Mouse (Mus musculus) splenic B cell, adult 2 months (primary cell): Measurements from ENCODE around the gene Tex2.
A peak's percentile ranks its signal among the peaks of the same experiment; 100 is the strongest.
"Not testable (repeated sequence)": the region's sequence is repeated elsewhere in the genome, so short reads cannot be mapped to it uniquely, and the experiment has no call there.

Source experiments
- DNase-seq: peaks from one replicate; pipeline ENCODE4 v3.0.0-alpha.2; 2011; ENCODE audit warnings: low read depth, low spot score
- H3K27me3 ChIP-seq: 2 replicates; pipeline ENCODE4 v1.6.1; 2012; ENCODE audit warnings: mild to moderate bottlenecking, low read length, moderate library complexity, mixed read lengths; ENCODE audit not compliant: control insufficient read depth, poor library complexity, insufficient read depth, severe bottlenecking
- H3K36me3 ChIP-seq: 2 replicates; pipeline ENCODE4 v1.6.1; 2012; ENCODE audit warnings: mild to moderate bottlenecking, low read length, moderate library complexity, mixed read lengths; ENCODE audit not compliant: control insufficient read depth, poor library complexity, insufficient read depth, severe bottlenecking

The Tex2 gene

GRCm38 (mm10) chr11:106577624-106578355, 35.4 kb downstream of the Tex2 start:
- not testable (repeated sequence) for H3K36me3 ChIP-seq, H3K27me3 ChIP-seq, DNase-seq

GRCm38 (mm10) chr11:106574456-106574855, 38.8 kb downstream of the Tex2 start:
- DNase-seq, result no peak
- no peaks in the 10 kb centered on the region for H3K36me3 ChIP-seq
- H3K27me3 ChIP-seq, result no peaks in the 10 kb centered on the region

GRCm38 (mm10) chr11:106573476-106574240, 39.6 kb downstream of the Tex2 start:
- DNase-seq, result no peak
- no peaks in the 10 kb centered on the region for H3K36me3 ChIP-seq
- H3K27me3 ChIP-seq, result no peaks in the 10 kb centered on the region

- no peaks in the 10 kb centered on the region for H3K27me3 ChIP-seq
- no peak for DNase-seq
- no peaks in the 10 kb centered on the region for H3K36me3 ChIP-seq
These were observed 40.3 kb downstream of the Tex2 start for GRCm38 (mm10) chr11:106572958-106573357.

- H3K36me3 ChIP-seq, result no peaks in the 10 kb centered on the region
- H3K27me3 ChIP-seq, result no peaks in the 10 kb centered on the region
- no peak for DNase-seq
These were observed 41.0 kb downstream of the Tex2 start for GRCm38 (mm10) chr11:106572020-106572782.

GRCm38 (mm10) chr11:106571026-106571983, 41.9 kb downstream of the Tex2 start:
- no peaks in the 10 kb centered on the region for H3K27me3 ChIP-seq
- H3K36me3 ChIP-seq, result no peaks in the 10 kb centered on the region
- peak; percentile 56 for DNase-seq

- H3K36me3 ChIP-seq, result no peaks in the 10 kb centered on the region
- no peaks in the 10 kb centered on the region for H3K27me3 ChIP-seq
- no peak for DNase-seq
These were observed 44.8 kb downstream of the Tex2 start for GRCm38 (mm10) chr11:106568329-106568960.

GRCm38 (mm10) chr11:106566040-106566785, 47.0 kb downstream of the Tex2 start:
- no peaks in the 10 kb centered on the region for H3K27me3 ChIP-seq
- no peaks in the 10 kb centered on the region for H3K36me3 ChIP-seq

GRCm38 (mm10) chr11:106564261-106564660, 49.0 kb downstream of the Tex2 start:
- DNase-seq, result peak; percentile 77
- H3K27me3 ChIP-seq, result no peaks in the 10 kb centered on the region

More at GRCm38 (mm10) chr11:106566040-106566785, 47.0 kb downstream of the Tex2 start:
- DNase-seq, result no peak

GRCm38 (mm10) chr11:106562707-106563106, 50.5 kb downstream of the Tex2 start:
- H3K36me3 ChIP-seq, result no peaks in the 10 kb centered on the region
- no peaks in the 10 kb centered on the region for H3K27me3 ChIP-seq
- peak; percentile 50 for DNase-seq

More at GRCm38 (mm10) chr11:106564261-106564660, 49.0 kb downstream of the Tex2 start:
- no peaks in the 10 kb centered on the region for H3K36me3 ChIP-seq

GRCm38 (mm10) chr11:106559773-106560172, 53.5 kb downstream of the Tex2 start:
- Histone ChIP-seq H3K27me3 (no peaks in the 10 kb centered on the region), H3K36me3 (no peaks in the 10 kb centered on the region)
- DNase-seq, result no peak

- Histone ChIP-seq H3K27me3 (no peaks in the 10 kb centered on the region), H3K36me3 (no peaks in the 10 kb centered on the region)
- DNase-seq, result no peak
These were observed 55.2 kb downstream of the Tex2 start for GRCm38 (mm10) chr11:106558008-106558407.

GRCm38 (mm10) chr11:106557398-106557797, 55.8 kb downstream of the Tex2 start:
- no peaks in the 10 kb centered on the region for H3K36me3 ChIP-seq
- no peaks in the 10 kb centered on the region for H3K27me3 ChIP-seq
- no peak for DNase-seq
